Mouse (Mus musculus) heart, postnatal 0 days (tissue): ENCODE data around the gene Dock1.

Source experiments
- CTCF ChIP-seq: IDR thresholded peaks from 2 replicates; pipeline ENCODE4 v1.5.1; 2016; ENCODE audit warnings: antibody characterized with exemption, control low read depth, low read depth
- EP300 ChIP-seq: IDR thresholded peaks from 2 replicates; pipeline ENCODE4 v1.6.1; 2016; ENCODE audit warnings: antibody characterized with exemption, low read depth

- TF ChIP-seq CTCF (no peak), EP300 (no peak)
Observed at GRCm38 (mm10) chr7:134730406-134731126, 60.1 kb downstream of the Dock1 start.
